10 mouse cellular contexts compared by ENCODE assay signal in the genomic region with DNA sequence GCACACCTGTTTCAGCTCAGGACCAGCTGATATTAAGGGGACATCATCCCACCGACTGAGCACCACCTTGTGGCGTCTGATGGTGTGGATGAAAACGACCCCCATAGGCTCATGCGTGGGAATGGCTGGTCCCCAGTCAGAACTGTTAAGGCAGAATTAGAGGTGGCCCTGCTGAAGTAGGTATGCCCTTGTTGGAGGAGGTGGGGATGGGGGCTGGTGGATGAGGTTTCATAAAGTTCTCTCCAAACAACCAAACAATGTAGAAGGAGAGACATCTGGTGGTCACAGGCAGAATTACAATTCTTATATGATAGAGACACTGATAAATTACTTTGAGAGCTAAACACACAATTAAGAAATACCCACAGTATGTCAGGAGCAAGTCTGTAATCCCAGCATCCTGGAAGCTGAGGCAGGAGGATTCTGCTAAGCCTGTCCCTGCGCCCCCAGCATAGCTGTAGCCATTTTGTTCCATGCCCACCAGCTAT. TPM values are rescaled to one million over a fixed set of nuclear protein-coding genes. Genes with fewer than 3 reads are reported as not detected.
DNase-seq lines count a peak whose midpoint lies in the region; ATAC-seq and TF ChIP-seq lines count a peak whose summit lies in the region.
"Had no signal": no experiment of that assay in that cellular context is flagged by ENCODE, and none has a peak within 500 bp of the region (broad histone marks: within the 10 kb centered on the region; RNA-seq: fewer than 3 reads in every experiment).

No protein-coding gene starts in this region.

- H3K4me2 ChIP-seq in limb, embryonic 12.5 days: no peak overlapping the region
- H3K4me2 ChIP-seq: embryonic facial prominence, embryonic 13.5 days; midbrain, embryonic 12.5 days had no signal

- peak; percentile 68 for ATAC-seq in limb, embryonic 12.5 days (ENCODE audit: insufficient number of reproducible peaks, insufficient read depth, low FRiP score, low TSS enrichment, low read depth)

- 71% methylated on average over 5 of the region's 5 CpGs for WGBS in hindbrain, embryonic 10.5 days
- WGBS in limb, embryonic 12.5 days: 67% methylated on average over 5 of the region's 5 CpGs
- WGBS in olfactory bulb, adult 2 months: 52% methylated on average over 5 of the region's 5 CpGs

- DNase-seq in layer of hippocampus, adult 9-10 months (ENCODE audit: low spot score): peak; percentile 73
- DNase-seq in layer of hippocampus, postnatal 36 days: no peak
- peak; percentile 19 to 33 for DNase-seq in cerebellum, adult 18-20 months
- peak; percentile 16 for DNase-seq in hindbrain, embryonic 10.5 days (ENCODE audit: low spot score)
- DNase-seq in gastrocnemius, postnatal 4 days (ENCODE audit: low spot score in 2 of 2): no peak

- TF ChIP-seq EP300 in ES-Bruce4 (IDR thresholded peaks at IDR 0.05; ENCODE audit: insufficient read depth, low read depth, low read length): no peak

- no peaks in the 10 kb centered on the region for H3K27me3 ChIP-seq in ES-Bruce4 (ENCODE audit: control insufficient read depth, insufficient read depth, low read length, poor library complexity, severe bottlenecking)
- no peaks in the 10 kb centered on the region for H3K27me3 ChIP-seq in hindbrain, embryonic 10.5 days (ENCODE audit: insufficient read depth, poor library complexity, severe bottlenecking)
- H3K27me3 ChIP-seq in limb, embryonic 12.5 days: no peaks in the 10 kb centered on the region
- H3K27me3 ChIP-seq: embryonic facial prominence, embryonic 13.5 days; midbrain, embryonic 12.5 days had no signal

- peak; percentile 48 for TF ChIP-seq CTCF in ES-Bruce4 (IDR thresholded peaks at IDR 0.05; ENCODE audit: low read depth, low read length)
- TF ChIP-seq CTCF in olfactory bulb, adult 2 months (IDR thresholded peaks at IDR 0.05; ENCODE audit: insufficient read depth, low read depth, low read length): peak; percentile 79

- H3K27ac ChIP-seq in ES-Bruce4 (ENCODE audit: insufficient read depth, low read length): no peak overlapping the region
- no peak overlapping the region for H3K27ac ChIP-seq in hindbrain, embryonic 10.5 days
- no peak overlapping the region for H3K27ac ChIP-seq in limb, embryonic 12.5 days
- no peak overlapping the region for H3K27ac ChIP-seq in olfactory bulb, adult 2 months (ENCODE audit: insufficient read depth, low read depth, low read length)
- H3K27ac ChIP-seq: embryonic facial prominence, embryonic 13.5 days; midbrain, embryonic 12.5 days had no signal

- H3K9ac ChIP-seq in ES-Bruce4 (ENCODE audit: low read depth, poor library complexity, severe bottlenecking): no peak overlapping the region
- H3K9ac ChIP-seq in limb, embryonic 12.5 days (replicated peaks): no peak overlapping the region
- H3K9ac ChIP-seq: embryonic facial prominence, embryonic 13.5 days; midbrain, embryonic 12.5 days had no signal

- H3K9me3 ChIP-seq in ES-Bruce4 (replicated peaks; ENCODE audit: control insufficient read depth, insufficient read depth, low read length, poor library complexity, severe bottlenecking): no peaks in the 10 kb centered on the region
- no peaks in the 10 kb centered on the region for H3K9me3 ChIP-seq in hindbrain, embryonic 10.5 days
- H3K9me3 ChIP-seq in limb, embryonic 12.5 days: no peaks in the 10 kb centered on the region
- H3K9me3 ChIP-seq: embryonic facial prominence, embryonic 13.5 days; midbrain, embryonic 12.5 days had no signal

- no peak for TF ChIP-seq POLR2A in ES-Bruce4 (IDR thresholded peaks at IDR 0.05; ENCODE audit: insufficient read depth, low read length)
- TF ChIP-seq POLR2A in olfactory bulb, adult 2 months (IDR thresholded peaks at IDR 0.05; ENCODE audit: insufficient read depth, low read depth, low read length): no peak

- H3K4me3 ChIP-seq in ES-Bruce4 (ENCODE audit: low read depth, low read length): no peak overlapping the region
- H3K4me3 ChIP-seq in hindbrain, embryonic 10.5 days: no peak overlapping the region
- no peak overlapping the region for H3K4me3 ChIP-seq in limb, embryonic 12.5 days (replicated peaks)
- H3K4me3 ChIP-seq in olfactory bulb, adult 2 months (ENCODE audit: insufficient read depth, low read depth, low read length): no peak overlapping the region
- H3K4me3 ChIP-seq: embryonic facial prominence, embryonic 13.5 days; midbrain, embryonic 12.5 days had no signal

- peaks cover 80% of the 10 kb centered on the region for H3K36me3 ChIP-seq in ES-Bruce4 (ENCODE audit: control insufficient read depth, insufficient read depth, low read length, poor library complexity, severe bottlenecking)
- H3K36me3 ChIP-seq in hindbrain, embryonic 10.5 days: peaks cover 100% of the 10 kb centered on the region
- peaks cover 97% of the 10 kb centered on the region for H3K36me3 ChIP-seq in limb, embryonic 12.5 days

- no peaks in the 10 kb centered on the region for H3K4me1 ChIP-seq in ES-Bruce4 (ENCODE audit: control insufficient read depth, insufficient read depth, low read length)
- H3K4me1 ChIP-seq in hindbrain, embryonic 10.5 days (replicated peaks): no peaks in the 10 kb centered on the region
- no peaks in the 10 kb centered on the region for H3K4me1 ChIP-seq in limb, embryonic 12.5 days (replicated peaks)
- H3K4me1 ChIP-seq in olfactory bulb, adult 2 months (ENCODE audit: control insufficient read depth, insufficient read depth, low read length): peaks cover 9% of the 10 kb centered on the region; the same call in 1 of the 2 replicates
- H3K4me1 ChIP-seq: midbrain, embryonic 12.5 days had no signal

RNA-seq across cellular contexts. Expression of a gene that starts 22.0 kb away (rescaled TPM):
- under 1 TPM; 0.37 to 0.86 TPM for total RNA-seq in layer of hippocampus, postnatal 36 days (2021)
- polyA plus RNA-seq in ES-Bruce4 (2011; ENCODE audit: insufficient read depth, insufficient read length, low read depth, missing spikeins): 132 and 141 TPM in 2 replicates
- polyA plus RNA-seq in hindbrain, embryonic 10.5 days (2016; fragmentation: Nextera tagmentation; extraction: Ambion mirVana): 56.6 and 76.9 TPM in 2 replicates
- polyA plus RNA-seq in limb, embryonic 12.5 days (2016; fragmentation: Nextera tagmentation; extraction: Ambion mirVana): 69.0 and 71.0 TPM in 2 replicates
- polyA plus RNA-seq in olfactory bulb, adult 2 months (2012; ENCODE audit: insufficient read depth, insufficient read length, low replicate concordance, missing spikeins): not detected in 2 replicates
- 10 to 100 TPM; 15.3 to 15.4 TPM for total RNA-seq in gastrocnemius, postnatal 4 days (2021)

RNA-seq across cellular contexts. Expression of a gene that starts 28.7 kb away (rescaled TPM):
- total RNA-seq in layer of hippocampus, postnatal 36 days (2021): 1 to 10 TPM in 1 of 2 experiments, under 1 TPM in 1; 0.62 to 1.4 TPM
- 24.7 and 29.4 TPM in 2 replicates for polyA plus RNA-seq in ES-Bruce4 (2011; ENCODE audit: insufficient read depth, insufficient read length, low read depth, missing spikeins)
- polyA plus RNA-seq in hindbrain, embryonic 10.5 days (2016; fragmentation: Nextera tagmentation; extraction: Ambion mirVana): 0.43 and 0.91 TPM in 2 replicates
- 0.87 and 4.3 TPM in 2 replicates for polyA plus RNA-seq in limb, embryonic 12.5 days (2016; fragmentation: Nextera tagmentation; extraction: Ambion mirVana)
- polyA plus RNA-seq in olfactory bulb, adult 2 months (2012; ENCODE audit: insufficient read depth, insufficient read length, low replicate concordance, missing spikeins): not detected in 2 replicates
- total RNA-seq in gastrocnemius, postnatal 4 days (2021): 1 to 10 TPM; 6.2 to 6.9 TPM

RNA-seq across cellular contexts. Expression of a gene that starts 54.0 kb away (rescaled TPM):
- 10 to 100 TPM; 84.3 to 89.6 TPM for total RNA-seq in layer of hippocampus, postnatal 36 days (2021)
- 35.8 and 38.7 TPM in 2 replicates for polyA plus RNA-seq in ES-Bruce4 (2011; ENCODE audit: insufficient read depth, insufficient read length, low read depth, missing spikeins)
- polyA plus RNA-seq in hindbrain, embryonic 10.5 days (2016; fragmentation: Nextera tagmentation; extraction: Ambion mirVana): 19.8 and 24.6 TPM in 2 replicates
- polyA plus RNA-seq in limb, embryonic 12.5 days (2016; fragmentation: Nextera tagmentation; extraction: Ambion mirVana): 27.2 and 28.1 TPM in 2 replicates
- polyA plus RNA-seq in olfactory bulb, adult 2 months (2012; ENCODE audit: insufficient read depth, insufficient read length, low replicate concordance, missing spikeins): not detected in 2 replicates
- total RNA-seq in gastrocnemius, postnatal 4 days (2021): 10 to 100 TPM; 19.6 to 20.5 TPM

Comparison
In these comparisons a context has a peak if more than half of its experiments do, and no peak if none do; other contexts are left out.
1. DNase-seq: peak in layer of hippocampus, adult 9-10 months (single experiment), cerebellum, adult 18-20 months (2 of 2) and hindbrain, embryonic 10.5 days (single experiment); none in layer of hippocampus, postnatal 36 days (0 of 2) and gastrocnemius, postnatal 4 days (0 of 2).
2. RNA of a gene that starts 54.0 kb away (polyA plus RNA-seq): 35.8 to 38.7 TPM in ES-Bruce4, 27.2 to 28.1 TPM in limb, embryonic 12.5 days and 19.8 to 24.6 TPM in hindbrain, embryonic 10.5 days; not detected in olfactory bulb, adult 2 months; every median in the first group is over 10 times any median in the second.